Mouse (Mus musculus) stomach, embryonic 14.5 days (tissue): ENCODE data around the gene Tcn2. TPM values are rescaled to one million over a fixed set of nuclear protein-coding genes. Genes with fewer than 3 reads are reported as not detected.
"Not testable (repeated sequence)": the region's sequence is repeated elsewhere in the genome, so short reads cannot be mapped to it uniquely, and the experiment has no call there.

ENCODE experiments used
- ATAC-seq: fragments of 200-750 bp; cut with Nextera tagmentation; 2 replicates; pipeline ENCODE4 v1.8.0; 2017; ENCODE audit warnings: low read depth, moderate TSS enrichment; ENCODE audit not compliant: insufficient number of reproducible peaks, insufficient read depth, low FRiP score
- H3K27ac ChIP-seq: fragments of 300-500 bp; sonication (generic); 2 replicates; pipeline ENCODE4 v1.5.1; 2014; ENCODE audit warnings: mild to moderate bottlenecking, low read length, moderate library complexity, mixed read lengths
- H3K27me3 ChIP-seq: fragments of 300-500 bp; sonication (generic); 2 replicates; pipeline ENCODE4 v1.6.1; 2014; ENCODE audit warnings: low read length, control low read depth, mixed read lengths; ENCODE audit not compliant: control insufficient read depth, insufficient read depth
- H3K36me3 ChIP-seq: fragments of 300-500 bp; sonication (generic); 2 replicates; pipeline ENCODE4 v1.6.1; 2014; ENCODE audit warnings: mild to moderate bottlenecking, control low read depth, low read length, moderate library complexity, mixed read lengths; ENCODE audit not compliant: control insufficient read depth, insufficient read depth
- H3K4me1 ChIP-seq: fragments of 300-500 bp; sonication (generic); 2 replicates; pipeline ENCODE4 v1.6.1; 2014; ENCODE audit warnings: low read length, control low read depth, mixed read lengths; ENCODE audit not compliant: control insufficient read depth, insufficient read depth
- H3K4me2 ChIP-seq: fragments of 300-500 bp; sonication (generic); replicated peaks from 2 replicates; pipeline ENCODE4 v1.6.1; 2014; ENCODE audit warnings: low read depth, low read length, control low read depth
- H3K4me3 ChIP-seq: fragments of 300-500 bp; sonication (generic); 2 replicates; pipeline ENCODE4 v1.5.1; 2014; ENCODE audit warnings: low read depth, low read length, control low read depth
- H3K9ac ChIP-seq: fragments of 300-500 bp; sonication (generic); replicated peaks from 2 replicates; pipeline ENCODE4 v1.6.1; 2014; ENCODE audit warnings: low read depth, mild to moderate bottlenecking, control low read depth, low read length, moderate library complexity, mixed read lengths
- H3K9me3 ChIP-seq: fragments of 300-500 bp; sonication (generic); 2 replicates; pipeline ENCODE4 v1.6.1; 2016; ENCODE audit warnings: low read depth, low read length, control low read depth; ENCODE audit not compliant: control insufficient read depth
- WGBS: fragments of 180-500 bp; shearing (Covaris S2); extraction: QIAGEN DNeasy Blood & Tissue Kit; methylation state at CpG from one replicate; pipeline ENCODE4 v1.1.7; 2014; 5-methylcytosine and 5-hydroxymethylcytosine counted together
- polyA plus RNA-seq: library from polyadenylated mRNA; unstranded; fragments of >200 nt; fragmentation: Nextera tagmentation; extraction: Ambion mirVana; gene quantifications from 2 replicates; pipeline ENCODE4 v1.2.1, GENCODE M21; 2014

Gene Tcn2
- polyA plus RNA-seq, 1 experiment from 2014 or later: 38.9 TPM

DNA sequence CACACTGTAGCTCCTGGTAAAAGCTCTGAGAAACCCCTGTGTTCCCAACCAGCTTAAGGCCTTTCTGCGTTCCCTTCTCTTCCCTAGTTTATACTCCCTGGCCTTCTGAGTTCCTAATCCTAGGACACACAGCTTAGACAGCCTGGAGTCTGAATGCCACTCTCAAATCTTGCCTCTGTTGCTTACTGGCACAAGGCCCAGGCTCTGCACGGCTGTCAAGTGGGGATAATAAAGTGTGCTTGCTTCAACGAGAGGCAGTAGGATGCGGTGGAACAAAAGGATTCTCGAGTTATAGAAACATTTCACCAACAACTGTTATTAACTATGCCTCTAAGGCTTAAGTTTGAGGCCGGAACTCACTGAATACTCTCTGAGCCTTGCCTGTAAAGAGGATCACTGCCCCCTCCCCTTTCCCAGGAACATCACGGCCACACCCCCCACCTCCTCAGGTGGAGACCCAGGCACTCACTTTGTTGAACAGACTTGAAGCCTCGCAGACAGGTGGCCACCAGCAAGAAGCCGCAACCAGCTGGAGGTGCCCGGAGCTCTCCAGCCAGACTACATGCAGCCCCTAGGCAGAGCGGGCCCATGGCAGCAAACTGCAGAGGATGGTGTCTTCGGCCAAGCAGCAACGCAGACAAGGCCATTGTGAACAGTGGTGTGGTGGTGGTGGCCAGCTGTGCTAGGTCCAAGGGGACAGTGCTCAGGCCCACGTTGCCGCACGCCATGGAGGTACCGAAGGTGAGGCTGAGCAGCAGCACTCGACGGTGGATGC lies 19.7 kb downstream of the Tcn2 start:
- no peaks in the 10 kb centered on the region for H3K36me3 ChIP-seq
- no peak overlapping the region for H3K9ac ChIP-seq
- H3K4me3 ChIP-seq: peak overlapping the region; percentile 54
- H3K27ac ChIP-seq: no peak overlapping the region
- H3K9me3 ChIP-seq: no peaks in the 10 kb centered on the region
- WGBS: 24% methylated on average over 19 of the region's 19 CpGs
- peaks cover 12% of the 10 kb centered on the region; the same call in 1 of the 2 replicates for H3K4me1 ChIP-seq
- peak overlapping the region; percentile 71 for H3K4me2 ChIP-seq
- H3K27me3 ChIP-seq: 0 out of 2 replicates have a peak, but pooled peaks cover 4% of the 10 kb centered on the region
- ATAC-seq: no peak

DNA sequence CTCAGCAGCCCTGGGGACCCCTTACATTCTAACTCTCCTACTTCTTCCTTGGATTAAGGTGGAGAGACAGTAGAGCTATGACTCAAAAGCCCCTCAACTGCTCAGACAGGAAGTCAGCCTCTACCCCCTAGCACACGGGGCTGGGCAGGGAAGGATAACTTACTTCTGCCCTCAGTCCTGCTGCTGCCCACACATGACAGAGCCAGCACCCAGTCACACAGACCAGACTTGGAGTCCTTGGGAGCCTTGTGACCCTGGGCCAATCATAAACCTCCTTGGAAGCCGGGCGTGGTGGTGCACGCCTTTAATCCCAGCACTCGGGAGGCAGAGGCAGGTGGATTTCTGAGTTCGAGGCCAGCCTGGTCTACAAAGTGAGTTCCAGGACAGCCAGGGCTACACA lies 20.5 kb downstream of the Tcn2 start:
- not testable (repeated sequence) for H3K4me3 ChIP-seq, H3K4me2 ChIP-seq, H3K27me3 ChIP-seq, H3K36me3 ChIP-seq, H3K27ac ChIP-seq, H3K9me3 ChIP-seq, ATAC-seq, H3K9ac ChIP-seq
- WGBS: 87% methylated on average over 6 of the region's 6 CpGs
- H3K4me1 ChIP-seq: peaks cover 12% of the 10 kb centered on the region; the same call in 1 of the 2 replicates

DNA sequence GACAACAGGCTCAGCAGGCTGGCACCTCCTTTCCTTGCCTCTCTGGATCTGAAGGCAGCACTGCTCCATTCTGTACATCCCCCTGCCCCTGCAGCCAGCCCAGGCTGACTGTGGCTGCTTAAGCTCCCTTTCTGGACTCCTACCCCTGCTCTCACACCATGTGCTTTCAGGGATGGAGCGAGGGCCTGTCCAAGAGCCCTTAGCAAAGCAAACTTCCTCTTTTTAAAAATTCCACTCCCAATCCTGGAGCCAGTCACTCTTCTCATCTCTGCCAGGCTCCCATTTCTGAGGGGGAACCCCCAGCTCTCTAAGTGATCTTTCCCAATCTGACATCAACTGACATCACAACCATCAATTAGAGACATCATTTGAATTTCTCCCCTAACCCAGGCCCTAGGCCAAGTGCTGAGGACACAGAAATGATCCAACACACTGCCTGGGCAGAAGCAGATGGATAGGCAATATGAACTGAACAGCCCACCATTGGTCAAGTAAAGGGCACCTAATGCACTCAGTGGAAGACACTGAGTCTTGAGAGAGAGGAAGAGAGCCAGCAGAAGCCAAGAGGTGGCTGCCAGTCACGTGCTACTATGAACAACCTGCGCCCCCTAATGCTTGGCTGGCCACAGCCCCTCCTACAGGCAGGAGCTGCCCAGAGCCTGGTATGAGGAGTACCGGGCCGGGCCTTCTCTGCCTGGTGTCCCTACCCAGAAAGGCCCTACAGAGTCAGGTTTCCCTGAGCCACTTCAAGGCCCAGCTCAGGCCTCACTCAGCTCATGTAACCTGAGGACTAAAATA lies 21.2 kb downstream of the Tcn2 start:
- no peak overlapping the region for H3K4me2 ChIP-seq
- whole genome bisulfite sequencing: 69% methylated on average over 5 of the region's 5 CpGs
- ATAC-seq: no peak
- no peaks in the 10 kb centered on the region for H3K9me3 ChIP-seq
- no peak overlapping the region for H3K4me3 ChIP-seq
- 0 out of 2 replicates have a peak, but pooled peaks cover 4% of the 10 kb centered on the region for H3K27me3 ChIP-seq
- H3K27ac ChIP-seq: no peak overlapping the region
- H3K4me1 ChIP-seq: peaks cover 12% of the 10 kb centered on the region; the same call in 1 of the 2 replicates
- no peaks in the 10 kb centered on the region for H3K36me3 ChIP-seq
- no peak overlapping the region for H3K9ac ChIP-seq

DNA sequence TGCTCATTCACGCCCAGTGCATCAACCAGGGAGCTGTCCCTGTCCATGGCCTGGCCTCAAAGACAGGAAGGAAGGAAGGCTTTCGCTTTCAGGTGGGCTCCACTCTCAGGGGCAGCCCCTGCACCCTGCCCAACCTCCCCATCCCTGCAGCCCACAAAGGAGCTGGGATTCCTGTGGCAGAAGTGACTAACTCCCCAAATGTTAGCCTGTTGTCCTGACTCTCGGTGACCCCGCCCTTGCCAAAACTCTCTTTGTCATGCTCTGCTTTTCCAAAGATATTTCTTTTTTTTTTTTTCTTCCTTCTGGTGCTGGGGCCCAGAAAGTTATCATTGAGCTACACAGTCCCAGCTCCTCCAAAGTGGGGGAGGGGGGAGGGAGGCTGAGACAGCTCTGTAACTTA lies 22.7 kb downstream of the Tcn2 start:
- 81% methylated on average over 4 of the region's 4 CpGs for WGBS
- 0 out of 2 replicates have a peak, but pooled peaks cover 4% of the 10 kb centered on the region for H3K27me3 ChIP-seq
- no peak overlapping the region for H3K4me3 ChIP-seq
- H3K27ac ChIP-seq: no peak overlapping the region
- no peak overlapping the region for H3K4me2 ChIP-seq
- no peak overlapping the region for H3K9ac ChIP-seq
- H3K4me1 ChIP-seq: peaks cover 12% of the 10 kb centered on the region; the same call in 1 of the 2 replicates
- H3K9me3 ChIP-seq: no peaks in the 10 kb centered on the region
- ATAC-seq: no peak
- H3K36me3 ChIP-seq: no peaks in the 10 kb centered on the region

DNA sequence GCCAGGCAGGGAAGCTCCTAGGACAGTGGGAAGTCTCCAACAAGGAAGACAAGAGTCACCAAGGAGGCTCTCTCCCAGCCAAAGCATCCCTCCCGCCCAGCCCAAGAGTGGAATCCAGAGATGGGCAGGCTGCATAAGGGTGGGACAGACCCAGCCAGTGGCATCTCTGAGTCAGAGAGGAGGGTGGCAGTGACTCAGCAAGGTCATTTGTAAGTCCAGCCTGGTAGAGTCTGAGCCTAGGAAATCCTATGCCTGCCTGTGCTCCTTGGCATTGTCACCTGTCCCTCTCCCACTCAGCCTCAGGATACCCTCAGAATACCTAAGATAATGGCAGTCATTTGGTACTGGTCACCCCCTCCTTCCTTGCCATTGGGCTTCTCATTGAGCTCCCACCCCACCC lies 26.5 kb downstream of the Tcn2 start:
- Histone ChIP-seq H3K36me3 (no peaks in the 10 kb centered on the region), H3K9me3 (no peaks in the 10 kb centered on the region), H3K4me1 (no peaks in the 10 kb centered on the region), H3K4me2 (no peak overlapping the region), H3K27me3 (no peaks in the 10 kb centered on the region), H3K27ac (no peak overlapping the region), H3K9ac (no peak overlapping the region), H3K4me3 (no peak overlapping the region)
- 94% methylated on average over 1 of the region's 1 CpGs for WGBS
- no peak for ATAC-seq

DNA sequence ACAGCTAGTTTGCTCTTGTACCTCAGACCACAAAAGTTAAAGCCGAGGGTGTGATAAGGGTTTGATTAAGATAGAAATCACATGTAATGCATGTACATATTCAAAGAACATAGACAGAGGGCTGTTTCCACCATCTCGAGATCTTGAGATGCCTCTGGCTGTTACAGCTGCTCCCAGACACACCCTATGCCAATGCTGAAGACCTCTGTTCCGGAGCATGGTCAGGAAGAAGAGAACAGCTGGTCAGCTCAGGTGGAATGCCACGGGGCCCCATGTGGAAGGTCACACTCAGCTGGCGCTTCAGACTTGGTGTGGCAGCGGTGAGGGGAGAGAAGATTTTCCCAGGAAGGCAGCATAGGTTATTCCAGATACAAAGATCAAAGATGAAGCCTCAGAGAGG lies 27.3 kb downstream of the Tcn2 start:
- Histone ChIP-seq H3K9ac (no peak overlapping the region), H3K4me1 (no peaks in the 10 kb centered on the region), H3K27ac (no peak overlapping the region), H3K36me3 (no peaks in the 10 kb centered on the region), H3K9me3 (no peaks in the 10 kb centered on the region), H3K4me3 (no peak overlapping the region), H3K4me2 (no peak overlapping the region), H3K27me3 (no peaks in the 10 kb centered on the region)
- WGBS: 80% methylated on average over 6 of the region's 6 CpGs
- no peak for ATAC-seq

DNA sequence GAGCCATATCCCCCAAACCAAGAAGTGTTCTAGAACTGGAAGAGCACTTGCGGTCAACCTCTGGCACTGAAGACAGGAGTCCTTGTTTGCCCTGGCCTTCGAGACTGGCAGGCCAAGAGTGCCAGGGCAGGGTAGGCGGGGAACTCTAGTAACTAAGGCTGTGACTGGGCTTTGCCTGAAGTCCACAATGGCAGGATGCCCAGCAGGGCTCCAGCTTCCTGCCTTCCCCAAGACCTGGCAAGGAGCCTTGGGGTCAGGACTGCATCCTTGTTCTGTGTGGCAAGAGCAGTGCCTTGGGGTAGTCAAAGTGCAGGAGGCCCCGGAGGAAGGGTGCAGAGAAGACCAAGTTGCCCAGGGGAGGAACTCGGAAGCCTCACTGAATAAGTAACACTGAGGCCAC lies 28.9 kb downstream of the Tcn2 start:
- Histone ChIP-seq H3K36me3 (no peaks in the 10 kb centered on the region), H3K9me3 (no peaks in the 10 kb centered on the region), H3K27ac (no peak overlapping the region), H3K4me2 (no peak overlapping the region), H3K4me3 (no peak overlapping the region), H3K27me3 (no peaks in the 10 kb centered on the region), H3K9ac (no peak overlapping the region), H3K4me1 (no peaks in the 10 kb centered on the region)
- no peak for ATAC-seq
- 90% methylated on average over 5 of the region's 5 CpGs for WGBS

DNA sequence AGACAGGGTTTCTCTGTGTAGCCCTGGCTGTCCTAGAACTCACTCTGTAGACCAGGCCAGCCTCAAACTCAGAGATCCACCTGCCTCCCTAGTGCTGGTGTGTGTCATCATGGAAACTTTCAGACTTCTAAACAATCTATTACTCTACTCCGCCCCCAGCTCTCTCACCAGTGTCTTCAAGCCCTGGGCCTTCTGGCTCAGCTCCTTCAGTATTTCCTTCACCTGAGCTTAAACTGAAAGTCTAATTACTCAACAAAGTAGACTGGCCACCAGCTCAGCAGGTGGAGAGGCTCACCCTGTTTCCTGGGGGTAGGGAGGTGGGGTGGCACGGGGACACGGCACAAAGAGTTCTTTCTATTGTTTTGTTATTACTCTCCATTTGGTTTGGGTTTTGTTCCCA lies 29.4 kb downstream of the Tcn2 start:
- H3K36me3 ChIP-seq: no peaks in the 10 kb centered on the region
- no peak overlapping the region for H3K4me2 ChIP-seq
- WGBS: 81% methylated on average over 3 of the region's 3 CpGs
- H3K4me1 ChIP-seq: no peaks in the 10 kb centered on the region
- H3K4me3 ChIP-seq: no peak overlapping the region
- H3K27me3 ChIP-seq: no peaks in the 10 kb centered on the region
- no peak for ATAC-seq
- H3K27ac ChIP-seq: no peak overlapping the region
- no peaks in the 10 kb centered on the region for H3K9me3 ChIP-seq
- H3K9ac ChIP-seq: no peak overlapping the region
